Mouse (Mus musculus) kidney, adult 11 months (tissue): Measurements from ENCODE around the gene Hnrnpl.

Source experiments
- DNase-seq: peaks from one replicate; pipeline ENCODE4 v3.0.0; 2022

Gene Hnrnpl

GRCm38 (mm10) chr7:28831411-28832125, 23.2 kb downstream of the Hnrnpl start:
- no peak for DNase-seq

GRCm38 (mm10) chr7:28832137-28832536, 23.8 kb downstream of the Hnrnpl start:
- DNase-seq, result no peak

GRCm38 (mm10) chr7:28833723-28834347, 25.5 kb downstream of the Hnrnpl start, which contains the start of gene Lgals4:
TSS of gene Lgals4 (plus strand) at chr7:28833854.
- DNase-seq, result no peak

GRCm38 (mm10) chr7:28836936-28837335, 28.6 kb downstream of the Hnrnpl start:
- DNase-seq, result peak; percentile 54

- no peak for DNase-seq
Measured at GRCm38 (mm10) chr7:28838331-28838730, 30.0 kb downstream of the Hnrnpl start.

GRCm38 (mm10) chr7:28847273-28847672, 38.9 kb downstream of the Hnrnpl start:
- DNase-seq, result no peak

- DNase-seq, result no peak
Measured at GRCm38 (mm10) chr7:28849700-28850236, 41.4 kb downstream of the Hnrnpl start.

- no peak for DNase-seq
Measured at GRCm38 (mm10) chr7:28850642-28851041, 42.3 kb downstream of the Hnrnpl start.

- no peak for DNase-seq
Measured at GRCm38 (mm10) chr7:28859953-28860352, 51.6 kb downstream of the Hnrnpl start.

GRCm38 (mm10) chr7:28860898-28861297, 52.6 kb downstream of the Hnrnpl start:
- DNase-seq, result no peak

GRCm38 (mm10) chr7:28862817-28863499, 54.6 kb downstream of the Hnrnpl start:
- DNase-seq, result no peak

GRCm38 (mm10) chr7:28863540-28863939, 55.2 kb downstream of the Hnrnpl start, which contains the start of gene Lgals7:
TSS of gene Lgals7 (plus strand) at chr7:28863853.
- no peak for DNase-seq

GRCm38 (mm10) chr7:28864288-28864750, 56.0 kb downstream of the Hnrnpl start:
- no peak for DNase-seq

GRCm38 (mm10) chr7:28865481-28866300, 57.4 kb downstream of the Hnrnpl start:
- DNase-seq, result peak; percentile 68

- no peak for DNase-seq
Measured at GRCm38 (mm10) chr7:28866769-28867507, 58.6 kb downstream of the Hnrnpl start.

GRCm38 (mm10) chr7:28867508-28868340, 59.4 kb downstream of the Hnrnpl start:
- DNase-seq, result peak; percentile 70

- DNase-seq, result no peak
Measured at GRCm38 (mm10) chr7:28870901-28871664, 62.7 kb downstream of the Hnrnpl start.
